Mouse (Mus musculus): ENCODE data around the gene Cyp26a1.

GRCm38 (mm10) chr19:37698273-37699160, 919 bp downstream of the Cyp26a1 start:
- TF ChIP-seq POLR2A (IDR thresholded peaks at IDR 0.05; ENCODE audit: insufficient read depth, low read depth, low read length) (no peak), CTCF (IDR thresholded peaks at IDR 0.05) (no peak), EP300 (IDR thresholded peaks at IDR 0.05; ENCODE audit: insufficient read depth, low read depth, low read length) (no peak)

Measured in heart, adult 2 months (tissue).